Mouse (Mus musculus) CH12.LX (cell line): Measurements from ENCODE around the gene Ttc30a1. TPM values are rescaled to one million over a fixed set of nuclear protein-coding genes. Genes with fewer than 3 reads are reported as not detected.
"Not testable (repeated sequence)": the region's sequence is repeated elsewhere in the genome, so short reads cannot be mapped to it uniquely, and the experiment has no call there.

ENCODE experiments used
- DNase-seq: peaks from one replicate; pipeline ENCODE4 v3.0.0-alpha.2; 2013; ENCODE audit errors: extremely low read depth
- H3K27ac ChIP-seq: 2 replicates; pipeline ENCODE4 v1.5.1; 2012; ENCODE audit warnings: low read depth, mild to moderate bottlenecking, control low read depth, moderate library complexity; ENCODE audit not compliant: insufficient read depth
- H3K27me3 ChIP-seq: replicated peaks from 2 replicates; pipeline ENCODE3; 2012; ENCODE audit warnings: inconsistent platforms
- H3K36me3 ChIP-seq, 2 experiments: replicated peaks in 1 of 2; 2 replicates each; pipeline versions ENCODE3 to v1.6.1; 2012; ENCODE audit warnings: inconsistent platforms in 1 of 2, low read length in 1 of 2, mild to moderate bottlenecking in 1 of 2, mixed read lengths in 1 of 2, moderate library complexity in 1 of 2; ENCODE audit not compliant: control insufficient read depth in 1 of 2, insufficient read depth in 1 of 2
- H3K4me1 ChIP-seq, 2 experiments: 2 replicates each; pipeline ENCODE4 v1.6.1; 2012; ENCODE audit warnings: inconsistent platforms in 1 of 2, moderate library complexity in 1 of 2; ENCODE audit not compliant: insufficient read depth in 2 of 2, control insufficient read depth in 1 of 2
- H3K4me2 ChIP-seq: 2 replicates; pipeline ENCODE4 v1.6.1; 2012; ENCODE audit warnings: low read depth, mild to moderate bottlenecking, control low read depth; ENCODE audit not compliant: poor library complexity, insufficient read depth, severe bottlenecking
- H3K4me3 ChIP-seq, 3 experiments: fragments of 150-350 bp in 1 of 3; sonication (generic) in 1 of 3; replicated peaks in 1 of 3; 2 replicates each; pipeline versions ENCODE3 to v1.5.1; 2011 to 2012; ENCODE audit warnings: low read depth in 2 of 3, low read length in 2 of 3, mild to moderate bottlenecking in 2 of 3, moderate library complexity in 2 of 3, control low read depth in 1 of 3, improper control_type of control experiment in 1 of 3, inconsistent platforms in 1 of 3, mixed read lengths in 1 of 3; ENCODE audit not compliant: poor library complexity in 1 of 3
- H3K79me2 ChIP-seq: replicated peaks from 2 replicates; pipeline ENCODE4 v1.6.1; 2012; ENCODE audit warnings: mild to moderate bottlenecking, moderate library complexity; ENCODE audit not compliant: control insufficient read depth, poor library complexity, insufficient read depth, severe bottlenecking; ENCODE audit errors: extremely low read depth
- H3K9ac ChIP-seq: 2 replicates; pipeline ENCODE4 v1.6.1; 2012; ENCODE audit warnings: low read depth, mild to moderate bottlenecking, control low read depth, moderate library complexity; ENCODE audit not compliant: insufficient read depth
- H3K9me3 ChIP-seq: replicated peaks from 2 replicates; pipeline ENCODE3; 2012; ENCODE audit warnings: low read length, inconsistent platforms, mixed read lengths
- CTCF ChIP-seq, 2 experiments: IDR thresholded peaks in 1 of 2; conservative IDR thresholded peaks in 1 of 2; 2 replicates each; pipeline ENCODE4 v1.5.1; 2011 to 2012; ENCODE audit warnings: low read depth in 2 of 2, low read length in 2 of 2, improper control_type of control experiment in 1 of 2, inconsistent platforms in 1 of 2, mild to moderate bottlenecking in 1 of 2, moderate library complexity in 1 of 2
- GABPA ChIP-seq: IDR thresholded peaks from 2 replicates; pipeline ENCODE4 v1.6.1; 2012; ENCODE audit warnings: low read depth, low read length, improper control_type of control experiment, inconsistent platforms; ENCODE audit not compliant: insufficient replicate concordance
- HCFC1 ChIP-seq: IDR thresholded peaks from 2 replicates; pipeline ENCODE4 v1.6.1; 2012; ENCODE audit warnings: low read depth, mild to moderate bottlenecking, inconsistent platforms, low read length, improper control_type of control experiment
- KAT2A ChIP-seq: IDR thresholded peaks from 2 replicates; pipeline ENCODE4 v1.6.1; 2012; ENCODE audit warnings: low read length, improper control_type of control experiment, inconsistent platforms; ENCODE audit not compliant: insufficient replicate concordance
- MAX ChIP-seq: IDR thresholded peaks from 2 replicates; pipeline ENCODE4 v1.6.1; 2011; ENCODE audit warnings: low read length, improper control_type of control experiment
- MEF2A ChIP-seq: IDR thresholded peaks from 2 replicates; pipeline ENCODE4 v1.6.1; 2014; ENCODE audit warnings: low read depth, mild to moderate bottlenecking, inconsistent platforms, low read length, improper control_type of control experiment, borderline replicate concordance
- MYC ChIP-seq: IDR thresholded peaks from 2 replicates; pipeline ENCODE4 v1.6.1; 2011; ENCODE audit warnings: low read depth, mild to moderate bottlenecking, improper control_type of control experiment, low read length
- NELFE ChIP-seq: IDR thresholded peaks from 2 replicates; pipeline ENCODE4 v1.6.1; 2011; ENCODE audit warnings: low read depth, low read length, improper control_type of control experiment
- ZNF384 ChIP-seq: IDR thresholded peaks from 2 replicates; pipeline ENCODE4 v1.6.1; 2012; ENCODE audit warnings: low read depth, low read length, improper control_type of control experiment, inconsistent platforms
- dilution Hi-C: fragments of 300-500 bp; cut with MboI; formaldehyde crosslinking; loops from 2 replicates; pipeline ENCODE4 v1.14.3; 2020; ENCODE audit warnings: low sequenced_read_pairs; ENCODE audit not compliant: extremely low pct_unique_long_range_greater_than_20kb, extremely low pct_ligation_motif_present
- in situ Hi-C: fragments of 300-500 bp; cut with MboI; formaldehyde crosslinking; loops from 3 replicates; pipeline ENCODE4 v1.14.3; 2019; ENCODE audit warnings: low sequenced_read_pairs, low pct_ligation_motif_present, low pct_unique_long_range_greater_than_20kb, mixed read lengths
- polyA plus RNA-seq: library from polyadenylated mRNA; unstranded; fragments of >175 nt; gene quantifications from 2 replicates; pipeline ENCODE4 v1.2.1, GENCODE M21; 2012; ENCODE audit warnings: low read depth; ENCODE audit not compliant: insufficient read length
- total RNA-seq, 2 experiments: library from RNA; depleted of rRNA; stranded (reverse); fragments of 300-350 nt in 1 of 2; fragments of >200 nt in 1 of 2; gene quantifications; 2 replicates each; pipeline ENCODE4 v1.2.3; 2012 to 2014

The Ttc30a1 gene
- total and polyA plus RNA-seq, 3 experiments = not detected

DNA sequence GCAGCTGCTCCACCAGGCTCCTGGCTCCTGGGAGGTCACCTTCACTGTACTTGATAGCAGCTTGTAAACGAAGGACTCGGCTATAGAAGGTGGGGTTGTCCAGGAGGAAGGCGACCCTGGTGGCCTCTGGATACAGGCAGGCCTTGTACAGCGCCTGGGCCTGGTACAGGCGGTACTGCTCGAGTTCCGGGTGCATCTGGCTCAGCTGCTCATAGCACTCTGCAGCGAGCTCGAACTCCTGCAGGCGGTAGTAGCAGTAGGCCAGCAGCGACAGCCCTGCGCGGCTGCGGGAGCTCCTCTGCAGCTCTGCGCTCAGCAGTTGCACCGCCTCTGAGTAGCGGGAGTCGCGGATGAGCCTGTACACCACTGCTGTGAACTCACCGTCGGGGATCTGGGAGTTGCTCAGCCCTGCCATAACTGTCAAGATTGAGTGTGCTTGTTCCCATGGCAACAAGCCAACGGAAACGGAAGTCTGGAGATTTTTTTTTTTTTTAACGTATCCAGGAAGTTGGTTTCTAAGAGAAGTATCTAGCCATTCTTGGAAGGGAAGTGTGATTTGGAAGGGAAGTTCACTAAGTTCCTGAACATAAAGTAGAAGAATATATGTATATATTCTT lies 3.9 kb downstream of the Ttc30a1 start, which contains the start of gene Ttc30a2:
Gene Ttc30a2, minus strand, starts transcription at position 419 of the 617 bp plus-strand sequence.
- H3K4me1 ChIP-seq, H3K36me3 ChIP-seq, H3K27me3 ChIP-seq, dilution Hi-C loops, H3K9ac ChIP-seq, H3K4me3 ChIP-seq, H3K9me3 ChIP-seq, H3K79me2 ChIP-seq, DNase-seq, in situ Hi-C loops, H3K4me2 ChIP-seq, H3K27ac ChIP-seq: not testable (repeated sequence)
- TF ChIP-seq ZNF384 = peak; percentile 40; the same call in 1 of the 2 replicates

DNA sequence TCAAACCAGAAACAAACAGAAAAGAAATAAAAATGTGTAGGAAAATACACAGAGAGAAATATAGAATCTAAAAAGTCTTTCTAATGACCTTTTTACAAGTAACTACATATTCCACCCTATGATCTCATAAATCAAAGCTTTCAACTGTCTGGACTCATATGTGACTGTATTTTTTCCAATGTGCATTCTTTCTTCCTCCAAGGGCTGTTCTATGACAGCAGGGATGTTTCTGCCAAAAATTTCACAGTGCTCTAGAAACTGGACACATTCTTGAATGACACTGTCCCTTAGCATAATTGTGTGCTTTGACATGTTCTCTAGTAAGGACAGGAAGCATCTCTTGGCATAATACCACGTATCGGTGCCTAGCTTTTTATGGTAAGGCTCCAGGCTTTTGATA lies 5.7 kb downstream of the Ttc30a1 start:
- H3K4me3 ChIP-seq, H3K79me2 ChIP-seq, H3K4me1 ChIP-seq, H3K27me3 ChIP-seq, H3K9ac ChIP-seq, dilution Hi-C loops, in situ Hi-C loops, H3K4me2 ChIP-seq, DNase-seq, H3K9me3 ChIP-seq, H3K27ac ChIP-seq, H3K36me3 ChIP-seq: not testable (repeated sequence)

DNA sequence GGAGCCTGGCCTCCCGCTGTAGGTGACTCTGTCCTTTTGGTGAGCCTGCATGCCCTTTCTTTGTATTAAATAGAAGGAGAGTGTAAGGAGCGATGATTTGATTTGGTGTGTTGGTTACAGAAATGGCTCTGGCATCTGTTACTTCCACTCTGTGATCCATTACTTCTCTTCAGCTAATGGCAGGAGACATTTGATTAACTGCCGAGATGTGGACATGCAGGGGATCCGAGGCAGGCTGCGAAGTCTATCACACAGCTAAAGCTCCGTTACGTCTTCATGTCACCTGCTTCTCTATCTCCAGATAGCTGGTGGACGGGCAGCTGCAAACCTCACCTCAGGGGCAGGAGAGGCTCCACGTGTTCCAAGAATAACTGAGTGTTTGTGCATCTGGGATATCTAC lies 7.6 kb downstream of the Ttc30a1 start:
- Histone ChIP-seq H3K27me3 (no peaks in the 10 kb centered on the region), H3K4me1 (no peaks in the 10 kb centered on the region), H3K27ac (no peak overlapping the region), H3K79me2 (no peaks in the 10 kb centered on the region)
- in situ Hi-C loops = no loop called here
- TF ChIP-seq MEF2A (no peak), MAX (no peak), CTCF (conservative IDR thresholded peaks at IDR 0.05 in 1 of 2, IDR thresholded peaks at IDR 0.05 in 1 of 2; ENCODE audit: low read depth in 2 of 2, low read length in 2 of 2) (no peak), NELFE (no peak), HCFC1 (no peak), MYC (no peak), GABPA (no peak), KAT2A (no peak)
- TF ChIP-seq, all 38 proteins: peak for 0
- Histone ChIP-seq H3K36me3 (no peaks in the 10 kb centered on the region), H3K4me2 (no peak overlapping the region), H3K4me3 (no peak overlapping the region), H3K9me3 (no peaks in the 10 kb centered on the region), H3K9ac (no peak overlapping the region)
- DNase-seq = no peak
- dilution Hi-C loops = no loop called here
